Mouse (Mus musculus) hindbrain, embryonic 14.5 days (tissue): Measurements from ENCODE around the gene E030030I06Rik. TPM values are rescaled to one million over a fixed set of nuclear protein-coding genes. Genes with fewer than 3 reads are reported as not detected.
"Not testable (repeated sequence)": the region's sequence is repeated elsewhere in the genome, so short reads cannot be mapped to it uniquely, and the experiment has no call there.

Source experiments
- ATAC-seq: fragments of 200-750 bp; cut with Nextera tagmentation; 2 replicates; pipeline ENCODE4 v1.8.0; 2017; ENCODE audit warnings: moderate number of reproducible peaks, mild to moderate bottlenecking, moderate TSS enrichment, moderate library complexity; ENCODE audit not compliant: low FRiP score
- DNase-seq: peaks from one replicate; pipeline ENCODE4 v3.0.0-alpha.2; 2015; ENCODE audit warnings: low spot score
- H3K27ac ChIP-seq: fragments of 300-500 bp; sonication (generic); 2 replicates; pipeline ENCODE4 v1.5.1; 2014; ENCODE audit warnings: mild to moderate bottlenecking, moderate library complexity
- H3K27me3 ChIP-seq: fragments of 300-500 bp; sonication (generic); 2 replicates; pipeline ENCODE4 v1.6.1; 2014; ENCODE audit warnings: mild to moderate bottlenecking, low read length, mixed read lengths; ENCODE audit not compliant: control insufficient read depth, insufficient read depth
- H3K36me3 ChIP-seq: fragments of 300-500 bp; sonication (generic); replicated peaks from 2 replicates; pipeline ENCODE4 v1.6.1; 2014; ENCODE audit not compliant: control insufficient read depth, insufficient read depth
- H3K4me1 ChIP-seq: fragments of 300-500 bp; sonication (generic); replicated peaks from 2 replicates; pipeline ENCODE4 v1.6.1; 2014; ENCODE audit warnings: antibody characterized with exemption, low read length, mixed read lengths; ENCODE audit not compliant: control insufficient read depth, insufficient read depth
- H3K4me2 ChIP-seq: fragments of 300-500 bp; sonication (generic); replicated peaks from 2 replicates; pipeline ENCODE4 v1.6.1; 2014; ENCODE audit warnings: mild to moderate bottlenecking, moderate library complexity
- H3K4me3 ChIP-seq: fragments of 300-500 bp; sonication (generic); replicated peaks from 2 replicates; pipeline ENCODE4 v1.5.1; 2014; ENCODE audit warnings: mild to moderate bottlenecking, low read length
- H3K9ac ChIP-seq: fragments of 300-500 bp; sonication (generic); 2 replicates; pipeline ENCODE4 v1.6.1; 2014
- H3K9me3 ChIP-seq: fragments of 300-500 bp; sonication (generic); 2 replicates; pipeline ENCODE4 v1.6.1; 2016; ENCODE audit warnings: low read length; ENCODE audit not compliant: control insufficient read depth
- WGBS: fragments of 180-500 bp; shearing (Covaris S2); extraction: QIAGEN DNeasy Blood & Tissue Kit; methylation state at CpG from one replicate; pipeline ENCODE4 v1.1.7; 2014; 5-methylcytosine and 5-hydroxymethylcytosine counted together
- polyA plus RNA-seq: library from polyadenylated mRNA; unstranded; fragments of >200 nt; fragmentation: Nextera tagmentation; extraction: Ambion mirVana; gene quantifications from 2 replicates; pipeline ENCODE4 v1.2.1, GENCODE M21; 2014

Gene E030030I06Rik
- polyA plus RNA-seq, 1 experiment from 2014 or later = 5.9 TPM

GRCm38 (mm10) chr10:22140665-22141280 is 8.3 kb downstream of the E030030I06Rik start:
- H3K36me3 ChIP-seq = no peaks in the 10 kb centered on the region
- DNase-seq (peak; percentile 77), ATAC-seq (peak; percentile 77; the same call in 1 of the 2 replicates)
- H3K9me3 ChIP-seq = no peaks in the 10 kb centered on the region
- no peaks in the 10 kb centered on the region for H3K27me3 ChIP-seq
- H3K4me2 ChIP-seq = peak overlapping the region; percentile 78
- H3K9ac ChIP-seq = peak overlapping the region; percentile 66
- H3K4me1 ChIP-seq = no peaks in the 10 kb centered on the region
- H3K27ac ChIP-seq = no peak overlapping the region
- WGBS = under 1% methylated on average over 19 of the region's 19 CpGs
- H3K4me3 ChIP-seq = peak overlapping the region; percentile 41

GRCm38 (mm10) chr10:22074531-22074930 is 74.5 kb downstream of the E030030I06Rik start:
- no peak overlapping the region for H3K27ac ChIP-seq
- WGBS = 80% methylated on average over 2 of the region's 2 CpGs

GRCm38 (mm10) chr10:22072739-22073138 is 76.3 kb downstream of the E030030I06Rik start:
- H3K4me3 ChIP-seq = no peak overlapping the region
- ATAC-seq = no peak

More at GRCm38 (mm10) chr10:22074531-22074930, 74.5 kb downstream of the E030030I06Rik start:
- no peak for ATAC-seq
- Histone ChIP-seq H3K9ac (no peak overlapping the region), H3K4me2 (no peak overlapping the region), H3K4me1 (no peaks in the 10 kb centered on the region), H3K36me3 (no peaks in the 10 kb centered on the region), H3K27me3 (no peaks in the 10 kb centered on the region), H3K9me3 (no peaks in the 10 kb centered on the region), H3K4me3 (no peak overlapping the region)
- no peak for DNase-seq

GRCm38 (mm10) chr10:22070576-22070975 is 78.5 kb downstream of the E030030I06Rik start:
- WGBS = 74% methylated on average over 4 of the region's 4 CpGs
- no peak overlapping the region for H3K4me3 ChIP-seq
- H3K27me3 ChIP-seq = no peaks in the 10 kb centered on the region
- peaks cover 3% of the 10 kb centered on the region; the same call in 1 of the 2 replicates for H3K9me3 ChIP-seq
- ATAC-seq (no peak), DNase-seq (no peak)
- no peak overlapping the region for H3K9ac ChIP-seq
- no peaks in the 10 kb centered on the region for H3K4me1 ChIP-seq
- H3K4me2 ChIP-seq = no peak overlapping the region
- H3K27ac ChIP-seq = no peak overlapping the region
- H3K36me3 ChIP-seq = no peaks in the 10 kb centered on the region

More at GRCm38 (mm10) chr10:22072739-22073138, 76.3 kb downstream of the E030030I06Rik start:
- Histone ChIP-seq H3K36me3 (no peaks in the 10 kb centered on the region), H3K4me2 (no peak overlapping the region), H3K4me1 (no peaks in the 10 kb centered on the region), H3K9me3 (peaks cover under 1% of the 10 kb centered on the region; the same call in 1 of the 2 replicates), H3K9ac (no peak overlapping the region), H3K27me3 (no peaks in the 10 kb centered on the region), H3K27ac (no peak overlapping the region)
- 64% methylated on average over 2 of the region's 2 CpGs for WGBS
- DNase-seq = no peak

GRCm38 (mm10) chr10:22070168-22070567 is 78.9 kb downstream of the E030030I06Rik start:
- Histone ChIP-seq H3K27ac (no peak overlapping the region), H3K27me3 (no peaks in the 10 kb centered on the region), H3K4me3 (no peak overlapping the region), H3K36me3 (no peaks in the 10 kb centered on the region), H3K4me1 (no peaks in the 10 kb centered on the region), H3K9ac (no peak overlapping the region), H3K4me2 (no peak overlapping the region), H3K9me3 (peaks cover 3% of the 10 kb centered on the region; the same call in 1 of the 2 replicates)
- no peak for ATAC-seq
- WGBS = 94% methylated on average over 2 of the region's 2 CpGs
- DNase-seq = no peak

- H3K27ac ChIP-seq, H3K9ac ChIP-seq, H3K27me3 ChIP-seq, DNase-seq, H3K4me2 ChIP-seq, ATAC-seq, H3K4me3 ChIP-seq, H3K4me1 ChIP-seq, H3K36me3 ChIP-seq, H3K9me3 ChIP-seq: not testable (repeated sequence)
- 94% methylated on average over 7 of the region's 7 CpGs for WGBS
Observed at GRCm38 (mm10) chr10:22067979-22068378, 81.1 kb downstream of the E030030I06Rik start, which contains the start of gene 4930444G20Rik. Gene 4930444G20Rik (minus strand): TSS chr10:22068079.

Other genes with a start within 250 kb of the E030030I06Rik start
- gene 4930444G20Rik, start 81.2 kb downstream of the E030030I06Rik start, polyA plus RNA-seq = not detected in 2 replicates
- gene Raet1e, start 9.3 kb upstream of the E030030I06Rik start, polyA plus RNA-seq = 0.29 and 0.98 TPM in 2 replicates
- gene H60b, start 9.3 kb upstream of the E030030I06Rik start, polyA plus RNA-seq = 0.25 and 0.34 TPM in 2 replicates
- gene Raet1d, start 211.3 kb upstream of the E030030I06Rik start, polyA plus RNA-seq = 2.0 and 2.3 TPM in 2 replicates